Mouse (Mus musculus) forebrain, embryonic 11.5 days (tissue): ENCODE results near the gene Nrg3. TPM values are rescaled to one million over a fixed set of nuclear protein-coding genes. Genes with fewer than 3 reads are reported as not detected.

Experiments
- ATAC-seq: fragments of 200-750 bp; cut with Nextera tagmentation; replicated peaks from 2 replicates; pipeline ENCODE4 v1.8.0; 2017; ENCODE audit warnings: moderate TSS enrichment; ENCODE audit not compliant: low FRiP score
- DNase-seq: peaks from one replicate; pipeline ENCODE4 v3.0.0-alpha.2; 2017; ENCODE audit warnings: low spot score
- H3K27ac ChIP-seq: fragments of 300-500 bp; sonication (generic); 2 replicates; pipeline ENCODE4 v1.5.1; 2014; ENCODE audit warnings: low read depth, low read length
- H3K27me3 ChIP-seq: fragments of 300-500 bp; sonication (generic); 2 replicates; pipeline ENCODE4 v1.6.1; 2014; ENCODE audit warnings: mild to moderate bottlenecking, low read length, mixed read lengths; ENCODE audit not compliant: control insufficient read depth, insufficient read depth
- H3K36me3 ChIP-seq: fragments of 300-500 bp; sonication (generic); 2 replicates; pipeline ENCODE4 v1.6.1; 2014; ENCODE audit warnings: mild to moderate bottlenecking, low read length, moderate library complexity, mixed read lengths; ENCODE audit not compliant: control insufficient read depth, insufficient read depth
- H3K4me1 ChIP-seq: fragments of 300-500 bp; sonication (generic); replicated peaks from 2 replicates; pipeline ENCODE4 v1.6.1; 2014; ENCODE audit warnings: low read length, mixed read lengths; ENCODE audit not compliant: control insufficient read depth, insufficient read depth
- H3K4me2 ChIP-seq: fragments of 300-500 bp; sonication (generic); 2 replicates; pipeline ENCODE4 v1.6.1; 2014; ENCODE audit warnings: low read depth, mild to moderate bottlenecking, low read length, moderate library complexity, mixed read lengths; ENCODE audit not compliant: severe bottlenecking
- H3K4me3 ChIP-seq: fragments of 300-500 bp; sonication (generic); 2 replicates; pipeline ENCODE4 v1.5.1; 2014; ENCODE audit warnings: low read depth, low read length
- H3K9ac ChIP-seq: fragments of 300-500 bp; sonication (generic); 2 replicates; pipeline ENCODE4 v1.6.1; 2014; ENCODE audit warnings: low read length
- H3K9me3 ChIP-seq: fragments of 300-500 bp; sonication (generic); 2 replicates; pipeline ENCODE4 v1.6.1; 2016; ENCODE audit warnings: low read length, mixed read lengths; ENCODE audit not compliant: control insufficient read depth
- WGBS: fragments of 180-500 bp; shearing (Covaris S2); extraction: QIAGEN DNeasy Blood & Tissue Kit; methylation state at CpG from one replicate; pipeline ENCODE4 v1.1.7; 2014; 5-methylcytosine and 5-hydroxymethylcytosine counted together
- polyA plus RNA-seq: library from polyadenylated mRNA; unstranded; fragments of >200 nt; fragmentation: Nextera tagmentation; extraction: Ambion mirVana; gene quantifications from 2 replicates; pipeline ENCODE4 v1.2.1, GENCODE M21; 2014

The Nrg3 gene
- polyA plus RNA-seq, 1 experiment from 2014 or later: 2.1 TPM

DNA sequence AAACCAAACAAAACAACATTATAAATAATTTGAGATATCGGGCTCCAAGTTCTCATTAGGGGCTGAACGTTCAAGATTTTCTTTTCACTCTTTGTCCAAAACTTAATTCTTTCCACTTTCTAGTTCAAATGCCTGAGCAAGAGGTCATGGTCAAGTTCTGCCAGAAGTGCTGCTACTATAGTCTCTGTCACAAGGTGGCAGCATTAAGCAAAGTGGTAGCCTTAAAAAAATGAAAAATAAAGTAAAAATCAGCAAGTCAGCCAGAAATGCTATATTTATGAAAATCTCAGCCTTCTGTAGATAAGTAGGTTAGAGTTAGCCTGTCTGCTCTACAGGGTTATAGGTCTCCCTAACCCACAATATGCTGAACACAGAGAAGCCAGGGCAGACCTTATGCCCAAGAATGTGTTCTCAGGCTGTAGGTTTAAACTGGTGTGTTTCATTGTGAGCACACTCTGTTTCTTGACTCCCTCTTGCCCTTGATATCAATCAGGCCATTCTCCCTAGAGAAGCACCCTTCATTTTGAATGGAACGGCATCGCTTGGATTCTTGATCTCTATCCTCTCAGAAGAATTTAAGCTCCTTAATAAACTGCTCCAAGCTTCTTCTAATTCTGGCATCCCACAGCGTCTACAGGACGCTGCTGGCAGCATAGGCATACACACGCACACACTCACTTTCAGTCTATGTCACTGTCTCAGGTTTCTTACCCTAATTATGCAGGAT lies 480.9 kb downstream of the Nrg3 start:
- no peak for ATAC-seq
- Histone ChIP-seq H3K27ac (no peak overlapping the region), H3K36me3 (no peaks in the 10 kb centered on the region), H3K9ac (no peak overlapping the region), H3K4me3 (no peak overlapping the region), H3K4me2 (no peak overlapping the region), H3K9me3 (no peaks in the 10 kb centered on the region), H3K4me1 (no peaks in the 10 kb centered on the region), H3K27me3 (no peaks in the 10 kb centered on the region)
- 73% methylated on average over 7 of the region's 7 CpGs for WGBS
- DNase-seq: no peak

DNA sequence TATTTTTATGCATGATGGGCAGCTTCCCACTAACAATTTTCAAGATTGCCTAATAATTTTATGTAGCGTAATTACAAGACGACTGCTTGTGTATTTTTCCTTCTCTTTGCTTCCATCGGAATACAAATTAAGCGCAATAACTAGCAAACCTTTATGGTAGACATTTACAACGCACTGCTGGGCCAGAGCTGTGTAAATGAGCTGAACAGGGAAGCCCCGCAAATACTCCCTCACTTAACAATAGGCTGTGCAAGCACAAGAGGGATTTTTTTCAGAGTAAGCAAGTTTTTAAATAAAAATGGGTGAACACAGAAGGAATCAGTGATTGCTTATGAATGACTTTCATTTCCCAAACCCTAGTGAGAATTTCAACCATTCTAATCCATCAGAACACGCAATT lies 513.5 kb downstream of the Nrg3 start:
- Histone ChIP-seq H3K27ac (no peak overlapping the region), H3K4me3 (no peak overlapping the region), H3K9me3 (no peaks in the 10 kb centered on the region), H3K4me1 (no peaks in the 10 kb centered on the region), H3K9ac (no peak overlapping the region), H3K27me3 (no peaks in the 10 kb centered on the region), H3K36me3 (no peaks in the 10 kb centered on the region), H3K4me2 (no peak overlapping the region)
- DNase-seq (no peak), ATAC-seq (no peak)
- 85% methylated on average over 7 of the region's 7 CpGs for WGBS

DNA sequence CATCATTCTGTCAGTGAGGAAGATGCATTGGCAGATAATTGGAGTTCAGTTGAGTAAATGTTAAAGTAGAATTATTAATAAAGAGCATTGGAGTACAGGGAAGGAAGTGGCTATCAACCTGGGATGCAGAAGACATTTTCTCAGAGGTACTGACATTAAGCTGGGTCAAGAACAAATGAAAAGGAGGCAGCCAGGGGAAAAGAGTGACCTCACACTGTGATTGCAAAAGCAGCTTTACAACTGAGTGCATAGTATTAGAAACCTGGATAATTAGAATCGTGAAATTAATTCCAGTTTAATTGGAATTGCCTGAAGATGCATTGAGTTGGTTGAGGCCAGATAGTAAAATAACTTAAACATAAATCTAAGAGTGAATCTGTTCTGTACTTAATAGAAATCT lies 535.4 kb downstream of the Nrg3 start:
- H3K36me3 ChIP-seq: no peaks in the 10 kb centered on the region
- H3K27ac ChIP-seq: no peak overlapping the region
- no peak overlapping the region for H3K4me3 ChIP-seq
- 0 out of 2 replicates have a peak, but pooled peaks have one; percentile 29 for ATAC-seq
- H3K9ac ChIP-seq: no peak overlapping the region
- DNase-seq: no peak
- H3K4me1 ChIP-seq: no peaks in the 10 kb centered on the region
- WGBS: 53% methylated on average over 1 of the region's 1 CpGs
- H3K9me3 ChIP-seq: no peaks in the 10 kb centered on the region
- no peaks in the 10 kb centered on the region for H3K27me3 ChIP-seq
- no peak overlapping the region for H3K4me2 ChIP-seq

GRCm38 (mm10) chr14:38936483-38937054 lies 536.3 kb downstream of the Nrg3 start:
- no peaks in the 10 kb centered on the region for H3K36me3 ChIP-seq
- DNase-seq: no peak
- 15% methylated on average over 2 of the region's 2 CpGs for WGBS
- no peak overlapping the region for H3K27ac ChIP-seq
- no peaks in the 10 kb centered on the region for H3K27me3 ChIP-seq
- H3K4me1 ChIP-seq: no peaks in the 10 kb centered on the region
- H3K4me2 ChIP-seq: no peak overlapping the region
- H3K4me3 ChIP-seq: no peak overlapping the region
- no peaks in the 10 kb centered on the region for H3K9me3 ChIP-seq
- peak; percentile 77 for ATAC-seq
- no peak overlapping the region for H3K9ac ChIP-seq

GRCm38 (mm10) chr14:38923652-38924051 lies 549.2 kb downstream of the Nrg3 start:
- Histone ChIP-seq H3K9me3 (no peaks in the 10 kb centered on the region), H3K36me3 (no peaks in the 10 kb centered on the region), H3K4me2 (no peak overlapping the region), H3K9ac (no peak overlapping the region), H3K4me1 (no peaks in the 10 kb centered on the region), H3K27me3 (no peaks in the 10 kb centered on the region), H3K4me3 (no peak overlapping the region), H3K27ac (no peak overlapping the region)
- WGBS: 48% methylated on average over 1 of the region's 1 CpGs
- DNase-seq: no peak
- ATAC-seq: 0 out of 2 replicates have a peak, but pooled peaks have one; percentile 15

DNA sequence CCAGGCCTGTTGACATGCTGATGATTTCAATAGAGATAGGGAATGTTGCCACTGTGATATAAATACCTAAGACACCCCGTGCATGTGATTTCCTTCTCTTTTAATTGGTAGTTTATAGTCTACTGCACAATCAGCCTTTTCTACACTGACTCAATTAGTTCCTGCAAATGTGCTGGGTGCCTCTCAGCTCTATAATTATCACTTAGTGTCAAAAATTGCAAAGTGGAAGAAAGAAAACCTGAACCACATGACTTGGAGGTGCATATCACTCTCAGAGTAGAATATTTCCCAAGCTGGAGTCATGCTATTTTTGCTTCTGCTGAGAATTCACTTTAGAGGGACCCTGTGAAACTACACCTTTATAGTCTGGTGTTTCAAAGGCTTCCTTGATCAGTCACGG lies 552.1 kb downstream of the Nrg3 start:
- WGBS: 72% methylated on average over 2 of the region's 2 CpGs
- Histone ChIP-seq H3K36me3 (no peaks in the 10 kb centered on the region), H3K4me2 (no peak overlapping the region), H3K4me3 (no peak overlapping the region), H3K27ac (no peak overlapping the region), H3K27me3 (no peaks in the 10 kb centered on the region), H3K9me3 (no peaks in the 10 kb centered on the region), H3K9ac (no peak overlapping the region), H3K4me1 (no peaks in the 10 kb centered on the region)
- ATAC-seq (no peak), DNase-seq (no peak)

DNA sequence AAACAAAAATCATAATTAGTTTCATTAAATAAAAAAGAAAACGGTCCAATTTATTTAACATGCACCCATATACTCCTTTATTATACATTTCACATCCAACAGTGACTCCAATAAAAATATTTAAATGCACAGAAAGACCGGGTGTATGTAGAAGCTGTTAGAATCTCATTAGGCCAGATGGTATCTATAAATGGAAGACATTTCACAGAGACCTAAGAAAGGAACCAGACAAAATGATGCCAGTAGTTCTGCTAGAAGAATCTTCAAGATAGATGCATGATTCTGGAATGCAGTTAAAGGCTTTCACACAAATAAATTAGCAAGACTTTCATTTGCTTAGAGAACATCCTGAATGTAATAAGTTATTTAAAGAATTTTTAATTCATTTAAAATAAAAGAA lies 602.3 kb downstream of the Nrg3 start:
- Histone ChIP-seq H3K9ac (no peak overlapping the region), H3K4me2 (no peak overlapping the region), H3K36me3 (no peaks in the 10 kb centered on the region), H3K9me3 (no peaks in the 10 kb centered on the region), H3K4me1 (no peaks in the 10 kb centered on the region), H3K27ac (no peak overlapping the region), H3K4me3 (no peak overlapping the region), H3K27me3 (no peaks in the 10 kb centered on the region)
- WGBS: 76% methylated on average over 2 of the region's 2 CpGs
- DNase-seq (no peak), ATAC-seq (no peak)

DNA sequence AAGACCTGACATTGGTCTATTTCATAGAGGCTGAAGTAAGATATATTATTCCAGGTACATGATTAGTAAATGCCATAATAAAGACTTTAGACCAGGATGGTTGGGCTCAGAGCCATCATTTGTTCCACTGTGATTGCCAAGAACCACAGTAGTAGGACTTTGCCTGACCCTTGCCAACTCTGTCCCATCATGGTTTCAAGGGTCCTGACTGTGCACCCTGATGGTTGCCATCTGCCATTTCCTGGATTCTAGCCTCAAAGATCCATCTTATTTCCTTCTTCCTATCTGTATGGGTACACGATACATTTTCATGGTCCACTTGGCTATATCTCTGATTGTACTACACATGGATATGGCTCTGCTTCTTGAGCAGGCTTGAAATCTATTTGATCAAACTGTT lies 625.3 kb downstream of the Nrg3 start:
- ATAC-seq (no peak), DNase-seq (no peak)
- H3K4me3 ChIP-seq: no peak overlapping the region
- no peaks in the 10 kb centered on the region for H3K4me1 ChIP-seq
- H3K27ac ChIP-seq: no peak overlapping the region
- no peak overlapping the region for H3K9ac ChIP-seq
- no peaks in the 10 kb centered on the region for H3K9me3 ChIP-seq
- no peaks in the 10 kb centered on the region for H3K36me3 ChIP-seq
- no peaks in the 10 kb centered on the region for H3K27me3 ChIP-seq
- 89% methylated on average over 1 of the region's 1 CpGs for WGBS
- no peak overlapping the region for H3K4me2 ChIP-seq

- Histone ChIP-seq H3K9me3 (no peaks in the 10 kb centered on the region), H3K36me3 (no peaks in the 10 kb centered on the region), H3K27me3 (no peaks in the 10 kb centered on the region), H3K4me3 (no peak overlapping the region), H3K4me2 (no peak overlapping the region), H3K9ac (no peak overlapping the region), H3K4me1 (no peaks in the 10 kb centered on the region), H3K27ac (no peak overlapping the region)
- WGBS: 68% methylated on average over 1 of the region's 1 CpGs
- DNase-seq (no peak), ATAC-seq (no peak)
These were observed 625.8 kb downstream of the Nrg3 start for GRCm38 (mm10) chr14:38847091-38847490.
